Mouse (Mus musculus): Measurements from ENCODE around the gene Tab2.
A peak's percentile ranks its signal among the peaks of the same experiment; 100 is the strongest.
"Not testable (repeated sequence)": the region's sequence is repeated elsewhere in the genome, so short reads cannot be mapped to it uniquely, and the experiment has no call there.

Tab2 gene

DNA sequence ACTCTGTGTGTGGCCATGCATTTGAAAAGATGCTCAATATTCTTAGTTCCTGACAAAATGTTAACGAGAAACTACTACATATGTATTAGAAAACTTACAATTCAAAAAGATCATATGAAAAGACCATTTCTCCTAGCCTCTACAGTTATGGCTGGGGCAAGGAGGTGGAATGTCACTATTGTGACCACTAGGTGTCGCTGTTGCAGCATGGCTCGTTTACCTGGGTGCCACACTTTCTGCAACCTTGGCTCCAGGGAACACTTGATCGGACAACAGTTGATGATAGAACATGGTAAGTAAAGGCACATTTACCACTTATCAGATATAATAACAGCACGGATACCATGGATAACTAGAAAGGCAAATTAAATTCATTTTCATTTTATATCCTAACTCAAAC lies 72.5 kb downstream of the Tab2 start:
- DNase-seq = peak; percentile 76 to 86

DNA sequence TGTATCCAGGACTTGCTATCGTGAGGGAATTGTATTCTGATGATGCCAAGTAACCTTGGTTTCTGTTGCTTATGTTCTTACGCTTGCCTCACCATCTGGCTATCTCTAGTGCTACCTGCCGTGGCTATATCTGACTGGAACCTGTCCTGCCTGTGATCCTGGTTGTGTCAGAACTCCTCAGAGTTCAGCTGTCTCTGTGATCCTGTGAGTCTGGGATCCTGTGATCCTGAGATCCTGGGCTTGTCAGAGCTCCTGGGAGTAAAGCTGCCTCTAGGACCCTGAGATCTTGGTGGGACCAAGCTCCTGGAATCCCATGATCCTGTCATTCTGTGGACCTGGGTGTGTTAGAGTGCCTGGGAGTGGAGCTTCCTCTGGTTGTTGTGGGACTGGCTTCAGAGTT lies 74.1 kb downstream of the Tab2 start:
- no peak for DNase-seq

DNA sequence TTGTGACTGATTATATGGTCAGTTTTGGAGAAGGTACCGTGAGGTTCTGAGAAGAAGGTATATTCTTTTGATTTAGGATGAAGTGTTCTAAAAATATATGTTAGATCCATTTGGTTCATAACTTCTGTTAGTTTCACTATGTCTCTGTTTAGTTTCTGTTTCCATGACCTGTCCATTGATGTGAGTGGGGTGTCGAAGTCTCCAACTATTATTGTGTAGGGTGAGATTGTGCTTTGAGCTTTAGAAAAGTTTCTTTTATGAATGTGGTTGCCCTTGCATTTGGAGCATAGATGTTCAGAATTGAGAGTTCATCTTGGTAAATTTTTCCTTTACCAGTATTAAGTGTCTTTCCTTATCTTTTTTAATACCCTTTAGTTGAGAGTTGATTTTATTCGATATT lies 75.7 kb downstream of the Tab2 start:
- not testable (repeated sequence) for DNase-seq

DNA sequence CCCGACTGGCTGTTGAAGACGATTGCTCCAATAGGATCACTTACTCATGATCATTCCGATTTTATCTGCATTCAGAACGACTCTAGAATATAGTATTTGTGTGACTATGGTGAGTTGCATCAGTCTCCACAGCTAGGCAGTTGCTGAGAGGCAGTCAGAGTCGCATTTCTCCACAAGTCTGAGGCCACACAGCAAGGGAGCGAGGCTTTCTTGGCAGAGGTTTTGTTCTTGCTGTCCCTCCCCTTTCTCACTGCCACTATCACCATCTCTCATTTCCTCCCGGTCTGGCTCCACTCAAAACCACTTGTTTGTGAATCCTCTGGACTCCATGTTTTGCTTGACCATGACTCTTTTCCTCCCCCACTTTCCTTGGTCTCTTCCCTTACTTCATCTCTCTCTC lies 81.8 kb downstream of the Tab2 start:
- DNase-seq = no peak

DNA sequence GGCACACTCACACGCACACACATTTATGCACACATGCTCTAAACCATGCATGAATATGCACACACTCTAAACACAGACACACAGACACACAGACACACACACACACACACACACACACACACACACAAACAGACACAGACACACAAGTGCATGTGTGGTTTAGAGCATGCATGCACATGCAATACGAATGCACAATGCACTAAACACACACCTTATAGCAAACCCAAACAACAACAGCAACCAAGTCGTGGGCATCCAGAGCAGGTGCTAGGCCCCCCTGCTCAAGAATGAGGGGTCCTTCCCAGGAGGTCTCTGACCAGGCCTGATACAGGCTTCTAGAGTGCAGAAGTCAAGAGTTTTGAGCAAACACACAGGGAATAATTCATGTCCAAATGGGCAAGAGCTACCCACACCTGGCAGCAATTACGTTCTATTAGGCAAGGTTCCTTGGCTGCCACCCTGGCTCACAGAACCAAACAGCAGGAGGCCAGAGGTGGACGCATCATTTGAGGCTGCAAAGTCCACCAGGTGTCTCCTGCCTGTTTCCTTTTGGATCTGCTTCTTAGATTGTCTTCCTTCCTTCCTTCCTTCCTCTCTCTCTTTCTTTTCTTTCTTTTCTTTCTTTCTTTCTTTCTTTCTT lies 84.5 kb downstream of the Tab2 start:
- no peak for DNase-seq

DNA sequence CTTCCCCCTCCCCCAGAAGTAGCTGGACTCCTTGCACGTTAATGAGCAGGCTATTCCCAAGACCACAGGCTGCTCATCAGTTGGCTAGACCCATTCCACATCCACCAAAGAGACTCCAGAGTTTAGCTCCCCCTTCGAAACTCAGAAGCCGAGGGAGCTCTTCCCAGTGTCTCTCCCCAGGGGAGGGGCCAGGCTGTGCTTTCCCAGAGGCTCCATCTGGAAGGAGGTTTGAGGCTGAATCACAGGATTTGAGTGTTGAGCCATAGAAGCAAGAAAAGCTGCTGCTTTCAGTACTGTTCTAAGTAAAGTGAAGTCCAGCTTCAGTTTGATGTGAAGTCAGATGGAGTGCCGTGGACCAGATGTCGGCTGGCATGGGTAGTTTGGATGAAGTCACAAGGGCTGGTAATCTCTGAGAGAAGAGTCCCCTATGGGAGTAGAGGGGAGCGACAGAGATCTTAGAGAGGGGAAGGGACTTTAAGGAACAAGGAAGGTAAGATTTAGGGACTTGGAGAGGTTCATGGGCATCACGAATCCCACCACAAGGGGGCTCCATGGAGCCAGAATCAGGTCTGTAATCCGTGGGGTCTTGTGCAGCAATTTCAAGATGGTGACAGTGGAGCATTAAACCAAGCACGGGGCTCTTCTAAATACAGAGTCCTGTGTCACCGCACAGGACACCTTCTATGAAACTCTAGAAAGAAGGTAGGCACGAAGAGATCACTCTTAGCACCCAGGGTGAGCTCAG lies 85.3 kb downstream of the Tab2 start:
- no peak for DNase-seq

DNA sequence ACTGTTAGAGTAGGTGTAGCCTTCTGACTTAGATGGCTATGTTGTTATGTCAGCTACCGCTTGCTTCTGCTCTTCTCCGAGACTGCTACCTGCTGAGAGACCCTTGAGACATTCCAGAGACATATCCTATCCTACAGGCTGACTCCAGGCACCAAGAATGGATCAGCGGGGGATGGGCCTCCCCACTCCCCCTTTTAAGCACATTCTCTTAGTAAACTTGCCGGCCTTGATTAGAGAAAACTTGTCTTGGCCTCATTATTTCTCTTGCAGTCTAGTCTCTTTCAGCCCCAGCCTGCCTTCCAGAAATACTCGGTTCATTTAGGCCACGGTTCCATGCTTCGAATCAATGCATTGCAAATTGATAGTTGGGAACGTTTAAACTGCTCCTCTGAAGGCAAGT lies 86.3 kb downstream of the Tab2 start:
- no peak for DNase-seq

DNA sequence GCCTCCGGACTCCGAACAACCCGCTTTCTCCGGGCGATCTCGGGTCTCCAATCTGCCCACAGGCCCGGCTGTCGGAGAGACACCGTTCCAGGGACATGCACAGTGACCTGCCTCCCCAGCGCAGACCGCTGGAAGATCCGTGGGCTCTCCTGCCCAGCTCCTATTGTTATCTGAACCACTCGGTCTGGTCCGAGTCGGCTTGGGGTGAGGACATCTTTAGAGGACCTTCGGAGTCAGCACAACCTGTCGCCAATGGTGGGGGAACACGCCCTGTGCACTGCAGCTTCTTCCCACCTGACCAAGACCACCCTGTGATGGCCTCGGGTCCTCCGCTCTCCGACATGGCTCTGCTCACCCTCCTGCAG lies 88.4 kb downstream of the Tab2 start:
- DNase-seq = no peak

DNA sequence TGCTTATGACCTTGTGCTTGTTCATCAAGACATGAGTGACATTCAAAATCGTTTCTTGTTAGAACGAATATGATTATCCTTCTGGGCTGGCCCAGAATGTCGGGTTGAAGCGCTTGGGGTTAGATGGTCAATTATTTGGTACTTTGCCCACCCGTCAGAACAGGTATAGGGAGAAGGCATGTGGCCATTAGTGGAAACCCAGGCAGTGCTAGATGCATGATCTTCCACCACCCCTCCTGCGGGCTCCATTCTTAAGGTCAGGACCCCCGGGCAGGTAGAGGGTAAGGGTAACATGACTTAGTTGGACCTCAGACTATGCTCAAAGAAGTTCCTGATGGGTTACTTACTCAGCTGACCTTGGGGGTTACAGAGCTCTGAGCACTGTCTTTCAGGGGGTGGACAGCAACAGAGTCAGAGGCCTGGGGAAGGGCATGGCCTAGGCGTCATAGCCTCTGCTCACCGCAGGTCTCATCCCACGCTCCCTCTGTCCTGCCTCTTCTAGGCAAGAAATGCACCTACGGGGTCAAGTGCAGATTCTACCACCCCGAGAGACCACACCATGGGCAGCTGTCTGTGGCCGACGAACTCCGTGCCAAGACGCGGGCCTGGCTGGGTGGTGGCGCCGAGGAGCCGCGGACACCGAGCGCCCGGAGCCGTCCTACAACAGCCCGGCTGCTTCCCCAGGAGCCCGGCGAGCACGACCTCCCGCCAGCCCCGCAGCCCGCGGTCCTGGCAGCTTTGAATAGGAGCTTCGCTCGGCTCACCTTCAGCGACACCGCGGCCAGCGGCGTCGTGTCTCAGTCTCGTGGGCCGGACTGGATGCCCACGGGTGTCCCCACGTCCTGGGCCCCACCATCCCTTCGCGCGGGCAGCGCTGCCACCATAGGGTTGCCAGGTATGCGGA lies 89.0 kb downstream of the Tab2 start:
- DNase-seq = peak; percentile 22 to 52

DNA sequence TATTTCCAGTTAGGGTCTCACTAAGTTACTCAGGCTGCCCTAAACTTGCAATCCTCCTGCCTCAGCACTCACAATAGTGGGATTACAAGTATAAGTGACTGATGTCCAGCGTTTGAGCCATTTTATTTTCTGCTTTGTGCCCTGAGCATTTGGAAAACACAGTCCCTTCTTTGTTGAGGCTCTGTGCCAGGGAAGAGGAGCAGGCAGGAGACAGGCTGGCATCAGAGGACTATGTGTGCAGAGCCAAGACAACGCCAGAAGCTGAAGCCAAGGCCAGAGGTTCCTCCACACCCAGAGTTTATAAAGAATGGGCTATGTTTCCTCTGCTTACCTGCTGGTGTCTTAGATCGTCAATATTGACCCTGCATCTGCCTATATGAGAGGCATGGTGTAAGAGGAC lies 91.2 kb downstream of the Tab2 start:
- no peak for DNase-seq

DNA sequence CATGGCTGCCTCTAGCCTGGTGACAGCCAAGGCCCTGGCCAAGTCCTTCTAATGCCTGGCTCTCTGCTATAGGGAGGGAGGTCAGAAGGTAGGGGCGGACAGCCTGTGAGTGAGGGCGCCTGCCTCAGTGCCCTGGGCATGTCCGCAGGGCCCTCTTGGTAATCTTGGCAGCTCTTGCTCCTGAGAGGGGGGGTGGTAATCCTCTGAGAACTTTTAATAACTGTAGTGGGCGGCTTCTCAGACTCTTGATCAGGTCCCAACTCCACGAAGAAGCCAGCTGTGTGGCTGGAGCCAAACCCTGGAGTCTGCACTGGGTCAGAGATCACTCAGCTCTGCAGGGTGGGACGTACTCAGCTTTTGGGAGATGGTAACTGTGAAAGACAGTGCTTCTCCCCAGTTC lies 91.8 kb downstream of the Tab2 start:
- DNase-seq = no peak

DNA sequence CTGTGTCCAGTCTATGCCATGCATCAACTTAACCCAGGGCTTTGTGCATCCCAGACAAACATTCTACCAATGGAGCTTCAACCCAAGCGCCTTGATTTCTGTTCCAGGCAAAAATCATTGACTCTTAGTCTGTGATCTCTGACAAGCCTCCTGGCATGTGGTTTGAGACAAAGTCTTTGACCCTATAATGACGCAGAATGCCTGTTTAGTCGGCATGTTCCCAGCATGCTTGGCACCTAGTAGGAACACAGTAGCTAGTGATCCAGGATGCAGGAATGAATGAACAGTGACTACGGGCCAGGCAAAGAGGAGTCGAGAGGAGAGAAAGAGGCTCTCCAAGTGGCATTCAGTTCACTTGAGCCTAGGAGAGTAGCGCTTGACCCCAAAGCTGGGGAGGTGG lies 92.6 kb downstream of the Tab2 start:
- no peak for DNase-seq

DNA sequence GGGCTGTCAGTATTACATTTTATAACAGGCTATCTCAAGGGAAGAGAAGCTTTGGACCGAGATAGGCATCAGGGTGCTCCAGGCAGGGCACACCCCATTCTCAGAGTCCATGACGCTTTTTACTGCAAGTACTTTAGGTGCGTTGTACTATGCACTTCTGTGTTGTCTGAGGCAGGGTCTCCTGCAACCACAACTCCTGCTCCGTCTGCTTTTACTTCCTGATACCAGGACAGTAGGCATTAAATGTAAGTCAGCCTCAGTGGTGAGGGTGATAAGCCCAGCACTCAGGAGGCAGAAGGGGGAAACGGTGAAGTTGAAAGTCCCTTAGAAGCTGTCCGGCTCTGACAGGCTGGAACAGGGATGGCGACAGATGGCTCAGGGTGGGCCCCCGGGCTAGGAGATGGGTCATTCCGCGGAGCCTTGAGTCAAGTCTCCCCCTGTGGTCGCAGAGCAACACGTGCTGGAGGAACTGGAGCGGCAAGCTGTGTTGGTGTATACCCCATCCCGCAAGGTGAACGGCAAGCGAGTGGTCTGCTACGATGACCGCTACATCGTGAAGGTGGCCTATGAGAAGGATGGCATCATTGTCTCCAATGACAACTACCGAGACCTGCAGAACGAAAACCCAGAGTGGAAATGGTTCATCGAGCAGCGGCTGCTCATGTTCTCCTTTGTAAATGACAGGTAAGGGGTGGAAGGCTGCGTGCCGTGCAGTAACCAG lies 93.9 kb downstream of the Tab2 start:
- no peak for DNase-seq

DNA sequence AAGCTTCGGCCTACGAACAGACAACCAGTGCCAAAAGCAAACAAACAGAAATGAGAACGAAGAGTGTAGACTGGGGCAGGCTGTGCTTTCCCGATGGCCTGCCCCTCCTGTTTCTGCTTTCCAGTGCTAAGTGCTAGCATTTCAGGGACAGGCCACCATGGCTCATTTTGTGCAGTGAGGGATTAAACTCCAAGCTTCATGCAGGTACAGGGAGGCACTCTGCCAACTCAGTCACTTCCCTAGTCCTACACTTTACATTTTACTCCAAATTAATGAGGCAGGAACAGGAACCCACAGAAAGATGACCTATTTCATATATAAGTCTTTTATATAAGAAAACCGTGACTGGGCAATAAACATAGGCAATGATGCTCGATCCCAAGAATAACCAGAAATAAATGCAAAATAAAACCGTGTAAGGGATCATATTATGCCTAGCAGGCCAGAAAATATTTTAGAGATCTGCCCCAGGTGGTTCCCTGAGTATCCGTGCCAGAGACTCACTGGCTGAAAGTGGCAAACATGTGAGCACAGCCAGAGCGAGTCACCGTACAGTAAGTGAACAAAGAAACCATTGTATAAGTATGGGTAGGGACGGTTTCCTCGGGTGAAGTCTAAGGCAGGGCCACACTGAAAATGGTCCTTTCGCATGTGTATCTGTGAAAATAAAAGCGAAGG lies 94.6 kb downstream of the Tab2 start:
- no peak for DNase-seq

DNA sequence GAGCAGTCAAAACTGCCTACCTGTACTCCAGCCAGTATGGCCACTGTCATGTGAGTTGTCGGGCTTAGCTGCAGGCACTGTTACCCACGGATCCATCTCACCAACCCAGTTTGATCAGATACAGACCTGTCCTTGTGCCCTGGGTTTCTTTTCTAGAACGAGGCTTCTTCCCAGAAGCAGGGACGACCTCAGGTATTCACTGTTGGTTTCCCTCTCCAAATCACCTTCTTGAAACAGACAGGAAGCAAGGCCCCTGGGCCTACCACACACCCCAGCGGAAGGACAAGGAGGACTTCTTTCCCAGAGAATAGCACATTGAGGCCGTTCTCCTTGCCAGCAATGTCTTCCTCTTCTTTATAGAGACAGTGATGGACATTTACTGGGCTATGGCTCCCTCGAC lies 95.5 kb downstream of the Tab2 start:
- DNase-seq = no peak
